Mouse (Mus musculus) MEL (cell line): ENCODE data around the gene Cfap52. TPM values are rescaled to one million over a fixed set of nuclear protein-coding genes. Genes with fewer than 3 reads are reported as not detected.
A peak's percentile ranks its signal among the peaks of the same experiment; 100 is the strongest.

ENCODE experiments used
- DNase-seq: peaks from one replicate; pipeline ENCODE4 v3.0.0; 2011; ENCODE audit warnings: low read depth, low spot score
- H3K27ac ChIP-seq: 2 replicates; pipeline ENCODE4 v1.5.1; 2012; ENCODE audit warnings: low read depth, mild to moderate bottlenecking, control low read depth, low read length, moderate library complexity; ENCODE audit not compliant: control insufficient read depth
- H3K27me3 ChIP-seq, 2 experiments: fragments of 150-350 bp in 1 of 2; sonication (generic) in 1 of 2; 2 replicates each; pipeline ENCODE4 v1.6.1; 2012; ENCODE audit warnings: low read length in 2 of 2, mild to moderate bottlenecking in 2 of 2, improper control_type of control experiment in 1 of 2, moderate library complexity in 1 of 2; ENCODE audit not compliant: insufficient read depth in 2 of 2, control insufficient read depth in 1 of 2
- H3K36me3 ChIP-seq, 2 experiments: 2 replicates each; pipeline ENCODE4 v1.6.1; 2012 to 2014; ENCODE audit warnings: low read length in 2 of 2, improper control_type of control experiment in 1 of 2, inconsistent platforms in 1 of 2, mild to moderate bottlenecking in 1 of 2; ENCODE audit not compliant: insufficient read depth in 2 of 2, control insufficient read depth in 1 of 2
- H3K4me1 ChIP-seq, 2 experiments: fragments of 150-350 bp in 1 of 2; sonication (generic) in 1 of 2; 2 replicates each; pipeline ENCODE4 v1.6.1; 2012; ENCODE audit warnings: low read length in 2 of 2, improper control_type of control experiment in 1 of 2, mild to moderate bottlenecking in 1 of 2; ENCODE audit not compliant: insufficient read depth in 2 of 2, control insufficient read depth in 1 of 2
- H3K4me3 ChIP-seq, 2 experiments: fragments of 150-350 bp in 1 of 2; sonication (generic) in 1 of 2; 2 replicates each; pipeline ENCODE4 v1.5.1; 2012; ENCODE audit warnings: low read depth in 2 of 2, low read length in 2 of 2, mild to moderate bottlenecking in 2 of 2, moderate library complexity in 2 of 2, control low read depth in 1 of 2, improper control_type of control experiment in 1 of 2; ENCODE audit not compliant: control insufficient read depth in 1 of 2, insufficient read depth in 1 of 2
- H3K79me2 ChIP-seq: 2 replicates; pipeline ENCODE4 v1.6.1; 2012; ENCODE audit warnings: mild to moderate bottlenecking, low read length, moderate library complexity; ENCODE audit not compliant: control insufficient read depth, poor library complexity, insufficient read depth
- H3K9ac ChIP-seq: 2 replicates; pipeline ENCODE4 v1.6.1; 2012; ENCODE audit warnings: low read depth, mild to moderate bottlenecking, control low read depth, low read length, moderate library complexity; ENCODE audit not compliant: control insufficient read depth, poor library complexity, severe bottlenecking
- H3K9me3 ChIP-seq: fragments of 150-350 bp; sonication (generic); replicated peaks from 2 replicates; pipeline ENCODE4 v1.6.1; 2012; ENCODE audit warnings: mild to moderate bottlenecking, low read length, improper control_type of control experiment, moderate library complexity; ENCODE audit not compliant: insufficient read depth
- BHLHE40 ChIP-seq: IDR thresholded peaks from 2 replicates; pipeline ENCODE4 v1.6.1; 2012; ENCODE audit warnings: low read depth, mild to moderate bottlenecking, inconsistent platforms, low read length, improper control_type of control experiment, borderline replicate concordance
- CHD1 ChIP-seq: IDR thresholded peaks from 2 replicates; pipeline ENCODE4 v1.6.1; 2012; ENCODE audit warnings: low read depth, mild to moderate bottlenecking, inconsistent platforms, low read length, improper control_type of control experiment
- CHD2 ChIP-seq: IDR thresholded peaks from 2 replicates; pipeline ENCODE4 v1.6.1; 2011; ENCODE audit warnings: low read length, improper control_type of control experiment
- CTCF ChIP-seq, 3 experiments: IDR thresholded peaks in 2 of 3; conservative IDR thresholded peaks in 1 of 3; 2 replicates each; pipeline ENCODE4 v1.5.1; 2011 to 2012; ENCODE audit warnings: low read length in 3 of 3, low read depth in 2 of 3, mild to moderate bottlenecking in 2 of 3, improper control_type of control experiment in 1 of 3, inconsistent platforms in 1 of 3, mixed read lengths in 1 of 3, moderate library complexity in 1 of 3; ENCODE audit not compliant: control insufficient read depth in 1 of 3, insufficient read depth in 1 of 3, poor library complexity in 1 of 3, severe bottlenecking in 1 of 3
- E2F4 ChIP-seq: IDR thresholded peaks from 2 replicates; pipeline ENCODE4 v1.6.1; 2011; ENCODE audit warnings: low read depth, low read length, improper control_type of control experiment, borderline replicate concordance
- JUND ChIP-seq: IDR thresholded peaks from 2 replicates; pipeline ENCODE4 v1.6.1; 2011; ENCODE audit warnings: low read depth, mild to moderate bottlenecking, improper control_type of control experiment, low read length
- MAZ ChIP-seq: IDR thresholded peaks from 2 replicates; pipeline ENCODE4 v1.6.1; 2012; ENCODE audit warnings: low read depth, mild to moderate bottlenecking, inconsistent platforms, low read length, improper control_type of control experiment
- MXI1 ChIP-seq: IDR thresholded peaks from 2 replicates; pipeline ENCODE4 v1.6.1; 2011; ENCODE audit warnings: mild to moderate bottlenecking, low read depth, low read length, improper control_type of control experiment
- NELFE ChIP-seq: IDR thresholded peaks from 2 replicates; pipeline ENCODE4 v1.6.1; 2011; ENCODE audit warnings: low read depth, low read length, improper control_type of control experiment
- POLR2AphosphoS5 ChIP-seq: IDR thresholded peaks from 2 replicates; pipeline ENCODE4 v1.6.1; 2012; ENCODE audit warnings: low read depth, borderline replicate concordance, mild to moderate bottlenecking, inconsistent platforms, low read length, moderate library complexity, mixed read lengths
- RAD21 ChIP-seq: IDR thresholded peaks from 2 replicates; pipeline ENCODE4 v1.6.1; 2011; ENCODE audit warnings: mild to moderate bottlenecking, low read depth, low read length, improper control_type of control experiment
- UBTF ChIP-seq: IDR thresholded peaks from 2 replicates; pipeline ENCODE4 v1.6.1; 2012; ENCODE audit warnings: low read depth, mild to moderate bottlenecking, inconsistent platforms, low read length, improper control_type of control experiment, moderate library complexity, borderline replicate concordance; ENCODE audit not compliant: insufficient read depth
- ZC3H11A ChIP-seq: IDR thresholded peaks from 2 replicates; pipeline ENCODE4 v1.6.1; 2012; ENCODE audit warnings: low read depth, mild to moderate bottlenecking, inconsistent platforms, low read length, improper control_type of control experiment
- ZMIZ1 ChIP-seq: IDR thresholded peaks from 2 replicates; pipeline ENCODE4 v1.6.1; 2012; ENCODE audit warnings: low read depth, mild to moderate bottlenecking, inconsistent platforms, low read length, improper control_type of control experiment, moderate library complexity
- polyA plus RNA-seq, 2 experiments: library from polyadenylated mRNA; stranded (reverse) in 1 of 2; unstranded in 1 of 2; fragments of >175 nt in 1 of 2; fragments of >200 nt in 1 of 2; gene quantifications; 2 replicates each; pipeline versions ENCODE4 v1.2.1 to v1.2.4; 2012; ENCODE audit warnings: low replicate concordance in 2 of 2, low read depth in 1 of 2; ENCODE audit not compliant: insufficient read length in 2 of 2, insufficient read depth in 1 of 2, missing spikeins in 1 of 2
- total RNA-seq: library from RNA; depleted of rRNA; stranded (reverse); fragments of 300-350 nt; gene quantifications from 2 replicates; pipeline ENCODE4 v1.2.3, GENCODE M21; 2012

Gene Cfap52
- total and polyA plus RNA-seq, 3 experiments: not detected

DNA sequence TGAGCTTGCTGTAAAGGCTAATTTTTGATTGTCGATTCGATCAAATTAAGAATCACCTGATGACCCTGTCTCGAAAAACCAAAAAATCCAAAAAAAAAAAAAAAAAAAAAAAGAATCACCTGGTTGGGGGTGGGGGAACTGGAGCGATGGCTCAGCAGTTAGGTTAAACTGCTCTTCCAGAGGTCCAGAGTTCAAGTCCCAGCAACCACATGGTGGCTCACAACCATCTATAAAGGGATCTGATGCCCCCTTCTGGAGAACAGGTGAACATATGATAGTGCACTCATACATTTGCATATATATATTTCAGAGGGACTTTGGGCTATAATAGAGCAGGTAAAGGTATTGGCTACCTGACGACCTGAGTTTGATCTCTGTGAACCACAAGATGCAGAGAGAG is 41.7 kb downstream of the Cfap52 start:
- no peaks in the 10 kb centered on the region for H3K36me3 ChIP-seq
- no peak for TF ChIP-seq BHLHE40
- TF ChIP-seq CTCF (IDR thresholded peaks at IDR 0.05 in 2 of 3, conservative IDR thresholded peaks at IDR 0.05 in 1 of 3; ENCODE audit: control insufficient read depth in 1 of 3, insufficient read depth in 1 of 3, low read depth in 2 of 3, low read length in 3 of 3, poor library complexity in 1 of 3, severe bottlenecking in 1 of 3): peak in 1 of 3 experiments; percentile 5; a peak in 1 of 6 replicates
- no peak for TF ChIP-seq E2F4
- TF ChIP-seq, all 39 proteins: peak for 1
- Histone ChIP-seq H3K9me3 (no peaks in the 10 kb centered on the region), H3K27ac (no peak overlapping the region), H3K27me3 (no peaks in the 10 kb centered on the region), H3K4me3 (no peak overlapping the region), H3K4me1 (no peaks in the 10 kb centered on the region), H3K9ac (no peak overlapping the region), H3K79me2 (no peaks in the 10 kb centered on the region)
- no peak for DNase-seq

DNA sequence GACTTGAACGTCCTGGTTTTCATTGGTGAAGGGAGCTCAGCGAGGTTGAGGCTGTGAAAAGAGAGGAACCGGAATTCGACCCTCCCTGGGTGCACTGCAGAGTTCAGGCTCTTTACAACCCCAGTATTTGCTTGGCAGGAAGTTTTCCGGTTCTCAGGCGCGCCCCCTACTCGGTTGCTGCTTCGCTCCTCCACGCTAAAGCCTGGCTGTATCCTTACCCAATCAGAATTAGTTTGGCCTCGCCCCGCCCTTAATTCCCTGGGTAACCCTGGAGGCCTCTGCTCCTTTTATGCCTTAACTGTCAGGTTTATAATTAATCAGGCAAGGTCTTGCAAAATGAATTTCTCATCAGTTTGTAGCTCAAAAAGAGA is 42.7 kb downstream of the Cfap52 start:
- no peaks in the 10 kb centered on the region for H3K36me3 ChIP-seq
- DNase-seq: no peak
- no peaks in the 10 kb centered on the region for H3K9me3 ChIP-seq
- H3K27ac ChIP-seq: no peak overlapping the region
- H3K4me1 ChIP-seq: no peaks in the 10 kb centered on the region
- no peak overlapping the region for H3K4me3 ChIP-seq
- TF ChIP-seq NELFE (no peak), ZMIZ1 (no peak), JUND (no peak), BHLHE40 (no peak), CHD2 (no peak), ZC3H11A (no peak), RAD21 (no peak), MAZ (no peak), E2F4 (no peak)
- no peaks in the 10 kb centered on the region for H3K27me3 ChIP-seq
- H3K79me2 ChIP-seq: no peaks in the 10 kb centered on the region
- H3K9ac ChIP-seq: no peak overlapping the region

GRCm38 (mm10) chr11:67921827-67922754 is 43.4 kb downstream of the Cfap52 start, which contains the start of gene Usp43:
Gene Usp43, minus strand, starts transcription at chr11:67922153.
- Histone ChIP-seq H3K27ac (no peak within 1 kb of the TSS), H3K79me2 (no peaks in the 10 kb centered on the region), H3K4me1 (no peaks in the 10 kb centered on the region), H3K9me3 (no peaks in the 10 kb centered on the region), H3K4me3 (no peak within 1 kb of the TSS), H3K9ac (no peak within 1 kb of the TSS), H3K27me3 (no peaks in the 10 kb centered on the region), H3K36me3 (no peaks in the 10 kb centered on the region)
- TF ChIP-seq JUND (no peak), CHD1 (no peak), POLR2AphosphoS5 (no peak), UBTF (no peak), MXI1 (no peak)
- no peak for DNase-seq
